Mouse (Mus musculus): ENCODE data around the gene H2-T23. TPM values are rescaled to one million over a fixed set of nuclear protein-coding genes. Genes with fewer than 3 reads are reported as not detected.
"Not testable (repeated sequence)": the region's sequence is repeated elsewhere in the genome, so short reads cannot be mapped to it uniquely, and the experiment has no call there.

Gene H2-T23
- polyA plus RNA-seq, 1 experiment: 175 TPM

DNA sequence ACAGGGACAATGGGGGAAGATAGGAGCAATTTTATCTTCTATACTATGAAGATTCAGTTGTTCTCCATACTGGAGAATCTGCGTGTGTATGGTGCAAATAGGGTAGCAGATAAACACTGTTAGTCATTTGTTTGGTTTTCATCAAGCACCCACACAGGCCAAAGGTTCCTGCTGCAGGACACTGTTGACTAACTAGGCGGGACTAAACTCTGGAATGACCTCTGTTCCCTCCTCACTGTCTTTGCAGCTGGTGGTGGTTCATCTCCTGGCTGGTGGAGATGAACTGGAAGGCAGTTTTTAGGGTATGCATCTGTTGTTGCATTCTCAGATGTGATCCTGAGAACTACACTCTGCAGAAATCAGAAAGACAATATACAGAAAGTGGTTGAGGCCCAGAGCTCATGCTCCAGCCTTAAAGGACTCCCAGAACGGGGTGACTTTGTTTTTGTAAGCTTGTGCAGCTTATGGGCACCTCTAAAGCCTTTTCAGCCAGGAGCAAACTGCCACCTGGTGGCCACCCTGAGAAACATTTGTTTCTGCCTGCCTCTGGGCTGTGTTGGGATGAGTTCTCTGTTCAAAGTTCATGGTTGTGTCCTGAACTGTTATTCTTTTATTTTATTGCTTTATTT lies 2.5 kb upstream of the H2-T23 start:
- H3K4me1 ChIP-seq (ENCODE audit: control insufficient read depth, insufficient read depth, low read length); H3K36me3 ChIP-seq (ENCODE audit: control insufficient read depth, insufficient read depth, low read length); H3K27me3 ChIP-seq (replicated peaks; ENCODE audit: control insufficient read depth, insufficient read depth, low read length); H3K4me3 ChIP-seq (ENCODE audit: insufficient read depth, low read depth, low read length): not testable (repeated sequence)
- peak; percentile 87 for DNase-seq
- peak; percentile 39 for TF ChIP-seq CTCF (conservative IDR thresholded peaks at IDR 0.05; ENCODE audit: insufficient read depth, insufficient read length, low read depth, low read length)
- WGBS: 28% methylated on average over 3 of the region's 3 CpGs
- peak overlapping the region; percentile 55; the same call in 1 of the 2 replicates for H3K27ac ChIP-seq (ENCODE audit: insufficient read depth, low read depth, low read length)

DNA sequence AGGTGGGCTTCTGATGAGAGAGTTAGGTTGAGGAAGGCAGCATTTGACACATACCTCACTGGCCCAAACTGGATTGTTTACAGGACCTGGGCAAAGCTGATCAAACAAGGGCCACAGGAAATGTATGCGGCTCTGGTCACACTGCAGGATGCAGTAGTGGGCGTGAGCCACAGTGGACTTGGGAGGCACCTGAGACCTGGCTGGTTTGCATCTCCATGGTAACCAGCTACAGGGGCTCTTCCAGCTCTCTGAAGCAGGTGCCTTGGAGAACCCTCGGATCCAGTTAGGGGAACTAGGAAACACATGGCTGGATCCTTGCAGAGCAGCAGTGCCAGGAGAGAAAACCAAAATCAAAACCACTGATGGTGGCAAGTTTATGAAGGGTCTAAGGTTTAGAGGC lies 1.9 kb upstream of the H2-T23 start:
- not testable (repeated sequence) for DNase-seq; H3K4me3 ChIP-seq (ENCODE audit: insufficient read depth, low read depth, low read length); H3K27me3 ChIP-seq (replicated peaks; ENCODE audit: control insufficient read depth, insufficient read depth, low read length); H3K36me3 ChIP-seq (ENCODE audit: control insufficient read depth, insufficient read depth, low read length); H3K4me1 ChIP-seq (ENCODE audit: control insufficient read depth, insufficient read depth, low read length)
- 69% methylated on average over 3 of the region's 3 CpGs for WGBS
- peak overlapping the region; percentile 55; the same call in 1 of the 2 replicates for H3K27ac ChIP-seq (ENCODE audit: insufficient read depth, low read depth, low read length)

DNA sequence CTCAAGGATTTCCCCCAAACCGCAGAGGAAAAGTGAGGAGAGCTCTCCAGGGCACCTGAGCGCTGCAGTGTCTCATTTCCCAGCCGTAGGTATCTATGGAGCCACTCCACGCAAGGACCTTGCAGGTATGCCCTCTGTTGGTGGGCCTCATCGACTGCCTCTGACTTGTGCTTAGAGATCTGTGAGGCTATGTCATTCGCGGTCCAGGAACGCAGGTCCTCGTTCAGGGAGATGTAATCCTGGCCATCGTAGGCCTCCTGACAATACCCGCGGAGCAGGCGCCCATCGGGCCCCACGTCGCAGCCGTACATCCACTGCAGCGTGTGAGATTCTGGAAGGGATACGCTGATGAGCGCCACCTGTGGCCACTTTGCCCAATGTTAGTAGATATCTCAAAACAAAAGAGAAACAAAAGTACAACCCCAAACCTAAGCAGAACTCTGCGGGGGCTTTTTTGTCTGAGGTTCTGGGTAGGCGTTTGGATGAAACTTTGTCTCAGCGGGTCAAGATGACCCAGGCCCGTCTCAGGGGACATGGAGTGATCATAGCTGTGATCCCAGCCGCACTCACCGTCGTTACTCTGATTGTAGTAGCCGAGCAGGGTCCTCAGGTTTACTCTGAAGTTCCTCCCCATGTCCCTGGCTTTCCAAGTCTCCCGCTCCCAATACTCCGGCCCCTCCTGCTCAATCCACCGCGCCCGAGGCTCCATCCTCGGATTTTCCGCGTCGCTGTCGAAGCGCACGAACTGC lies 898 bp downstream of the H2-T23 start:
- peak; percentile 76 for DNase-seq
- peak overlapping the region; percentile 46; the same call in 1 of the 2 replicates for H3K27ac ChIP-seq (ENCODE audit: insufficient read depth, low read depth, low read length)
- under 1% methylated on average over 40 of the region's 40 CpGs for WGBS

DNA sequence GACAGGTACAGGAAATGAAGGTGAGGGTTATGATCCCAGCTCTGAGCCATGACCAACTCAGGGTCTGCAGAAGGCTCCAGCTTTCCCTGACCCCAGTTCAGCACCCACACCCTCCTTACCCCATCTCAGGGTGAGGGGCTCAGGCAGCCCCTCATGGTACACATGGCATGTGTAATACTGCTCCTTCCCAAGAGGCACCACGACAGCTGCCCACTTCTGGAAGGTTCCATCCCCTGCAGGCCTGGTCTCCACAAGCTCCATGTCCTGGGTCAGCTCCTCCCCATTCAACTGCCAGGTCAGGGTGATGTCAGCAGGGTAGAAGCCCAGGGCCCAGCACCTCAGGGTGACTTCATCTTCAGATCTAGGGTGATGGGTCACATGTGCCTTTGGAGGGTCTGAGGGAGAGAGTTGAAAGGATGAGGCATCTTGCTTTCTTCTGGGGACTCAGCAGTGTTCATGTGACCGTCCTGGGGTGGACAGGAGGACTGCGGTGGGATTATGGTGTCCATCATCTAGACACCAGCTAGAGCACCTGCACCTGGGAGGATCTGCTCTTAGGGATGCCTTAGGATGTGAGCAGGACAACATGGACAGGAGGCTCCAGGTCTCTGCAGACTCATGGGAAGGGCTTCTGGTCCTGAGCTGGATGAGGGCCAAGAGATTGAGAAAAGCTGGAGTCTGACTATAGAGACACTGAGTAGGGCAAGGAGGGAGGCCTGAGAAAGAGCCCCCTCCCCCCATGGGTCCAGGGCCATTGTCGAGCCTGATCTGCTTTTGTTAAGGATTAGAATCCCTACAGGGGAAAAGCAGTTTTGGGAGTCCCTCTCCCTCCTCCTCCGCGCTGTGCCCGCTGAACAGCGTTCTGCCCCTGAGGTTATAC lies 1.7 kb downstream of the H2-T23 start:
- not testable (repeated sequence) for H3K27ac ChIP-seq (ENCODE audit: insufficient read depth, low read depth, low read length); H3K27me3 ChIP-seq (replicated peaks; ENCODE audit: control insufficient read depth, insufficient read depth, low read length); H3K4me1 ChIP-seq (ENCODE audit: control insufficient read depth, insufficient read depth, low read length); H3K36me3 ChIP-seq (ENCODE audit: control insufficient read depth, insufficient read depth, low read length); DNase-seq
- peak overlapping the region; percentile 51 for H3K4me3 ChIP-seq (ENCODE audit: insufficient read depth, low read depth, low read length)
- WGBS: 47% methylated on average over 8 of the region's 8 CpGs

More for the DNA sequence above, 898 bp downstream of the H2-T23 start:
- H3K27me3 ChIP-seq (replicated peaks; ENCODE audit: control insufficient read depth, insufficient read depth, low read length); H3K36me3 ChIP-seq (ENCODE audit: control insufficient read depth, insufficient read depth, low read length); H3K4me1 ChIP-seq (ENCODE audit: control insufficient read depth, insufficient read depth, low read length): not testable (repeated sequence)
- H3K4me3 ChIP-seq (ENCODE audit: insufficient read depth, low read depth, low read length): peak overlapping the region; percentile 53
- peak; percentile 41; the same call in 1 of the 2 replicates for TF ChIP-seq CTCF (conservative IDR thresholded peaks at IDR 0.05; ENCODE audit: insufficient read depth, insufficient read length, low read depth, low read length)

DNA sequence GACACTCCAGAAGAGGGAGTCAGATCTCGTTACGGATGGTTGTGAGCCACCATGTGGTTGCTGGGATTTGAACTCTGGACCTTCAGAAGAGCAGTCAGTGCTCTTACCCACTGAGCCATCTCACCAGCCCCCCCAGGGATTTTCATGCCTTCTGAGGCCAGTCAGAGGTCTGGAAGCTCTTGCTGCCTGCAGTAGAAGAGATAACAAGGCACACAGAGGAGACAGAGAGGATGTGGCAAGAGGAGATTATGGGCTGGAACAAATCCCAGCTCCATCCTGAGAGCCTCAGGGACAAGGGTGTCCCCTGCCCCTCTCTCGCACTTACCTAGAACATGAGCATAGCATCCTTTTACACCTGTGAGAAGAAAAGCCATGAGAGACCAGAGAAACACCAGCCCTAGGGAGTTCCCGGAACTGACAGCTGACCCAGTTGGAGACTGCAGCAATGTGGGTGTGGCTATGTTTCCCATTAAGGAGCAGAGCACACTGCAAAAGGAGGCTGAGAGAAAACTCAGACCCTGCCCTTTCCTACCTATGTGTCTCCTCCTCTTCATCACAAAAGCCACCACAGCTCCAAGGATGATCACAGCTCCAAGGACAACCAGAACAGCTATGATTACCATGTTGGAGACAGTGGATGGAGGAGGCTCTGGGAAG lies 2.5 kb downstream of the H2-T23 start:
- DNase-seq: peak; percentile 65

DNA sequence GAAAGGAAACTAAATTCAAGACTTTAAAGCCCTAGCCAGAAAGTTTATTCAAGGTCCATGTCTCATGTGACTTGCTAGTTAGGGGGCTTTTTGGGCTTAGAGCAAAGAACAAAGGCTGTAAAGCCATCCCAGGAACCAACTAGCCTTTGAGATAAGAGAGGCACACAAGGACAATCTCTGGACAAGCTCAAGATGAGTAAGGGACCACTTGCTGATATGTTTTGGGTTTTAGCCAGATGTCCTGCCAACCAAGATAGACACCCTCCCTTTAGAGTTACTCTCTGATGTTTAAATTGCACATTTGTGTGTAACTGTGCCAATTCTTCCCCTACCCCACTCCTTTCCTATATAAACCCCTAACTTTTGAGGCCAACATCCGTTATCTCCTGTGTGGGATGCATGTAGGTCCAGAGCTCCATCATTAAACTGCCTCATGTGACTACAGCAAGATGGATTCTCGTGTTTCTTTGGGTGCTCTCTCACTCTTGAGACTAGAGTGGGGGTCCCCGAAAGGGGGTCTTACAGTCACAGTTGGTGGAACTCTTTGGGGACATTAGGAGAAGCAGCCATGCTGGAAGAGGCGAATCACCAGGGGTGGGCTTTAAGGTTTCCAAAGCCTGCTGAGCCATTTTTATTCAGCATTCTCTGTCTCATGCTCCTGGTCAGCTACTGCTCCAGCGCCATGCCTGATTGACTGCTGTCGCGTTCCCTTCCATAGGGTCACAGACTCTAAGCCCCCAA lies 3.6 kb downstream of the H2-T23 start:
- Histone ChIP-seq H3K27me3 (replicated peaks; ENCODE audit: control insufficient read depth, insufficient read depth, low read length) (no peaks in the 10 kb centered on the region), H3K27ac (ENCODE audit: insufficient read depth, low read depth, low read length) (no peak overlapping the region), H3K36me3 (ENCODE audit: control insufficient read depth, insufficient read depth, low read length) (no peaks in the 10 kb centered on the region), H3K4me1 (ENCODE audit: control insufficient read depth, insufficient read depth, low read length) (no peaks in the 10 kb centered on the region), H3K4me3 (ENCODE audit: insufficient read depth, low read depth, low read length) (no peak overlapping the region)
- no peak for TF ChIP-seq CTCF (conservative IDR thresholded peaks at IDR 0.05; ENCODE audit: insufficient read depth, insufficient read length, low read depth, low read length)
- TF ChIP-seq POLR2A (IDR thresholded peaks at IDR 0.05; ENCODE audit: low read depth, low read length): no peak
- 79% methylated on average over 7 of the region's 7 CpGs for WGBS
- no peak for DNase-seq

More for the DNA sequence above, 2.5 kb downstream of the H2-T23 start:
- not testable (repeated sequence) for H3K36me3 ChIP-seq (ENCODE audit: control insufficient read depth, insufficient read depth, low read length); H3K4me1 ChIP-seq (ENCODE audit: control insufficient read depth, insufficient read depth, low read length); H3K27me3 ChIP-seq (replicated peaks; ENCODE audit: control insufficient read depth, insufficient read depth, low read length); H3K4me3 ChIP-seq (ENCODE audit: insufficient read depth, low read depth, low read length); H3K27ac ChIP-seq (ENCODE audit: insufficient read depth, low read depth, low read length)
- WGBS: 69% methylated on average over 4 of the region's 4 CpGs
